Mouse (Mus musculus) hindbrain, embryonic 10.5 days (tissue): ENCODE measurements around the gene Sae1. TPM values are rescaled to one million over a fixed set of nuclear protein-coding genes. Genes with fewer than 3 reads are reported as not detected.

Experiments used
- DNase-seq: peaks from one replicate; pipeline ENCODE4 v3.0.0-alpha.2; 2017; ENCODE audit warnings: low spot score
- H3K27ac ChIP-seq: fragments of 300-500 bp; sonication (generic); 2 replicates; pipeline ENCODE4 v1.5.1; 2016; ENCODE audit warnings: mild to moderate bottlenecking, moderate library complexity
- H3K27me3 ChIP-seq: fragments of 300-500 bp; sonication (generic); 2 replicates; pipeline ENCODE4 v1.6.1; 2016; ENCODE audit warnings: mild to moderate bottlenecking; ENCODE audit not compliant: poor library complexity, insufficient read depth, severe bottlenecking
- H3K36me3 ChIP-seq: fragments of 300-500 bp; sonication (generic); 2 replicates; pipeline ENCODE4 v1.6.1; 2016; ENCODE audit warnings: mild to moderate bottlenecking, moderate library complexity
- H3K4me1 ChIP-seq: fragments of 300-500 bp; sonication (generic); replicated peaks from 2 replicates; pipeline ENCODE4 v1.6.1; 2016; ENCODE audit warnings: mild to moderate bottlenecking
- H3K4me3 ChIP-seq: fragments of 300-500 bp; sonication (generic); 2 replicates; pipeline ENCODE4 v1.5.1; 2016; ENCODE audit warnings: mild to moderate bottlenecking, moderate library complexity
- H3K9me3 ChIP-seq: fragments of 300-500 bp; sonication (generic); 2 replicates; pipeline ENCODE4 v1.6.1; 2016; ENCODE audit warnings: mild to moderate bottlenecking, moderate library complexity
- WGBS: fragments of 180-500 bp; shearing (Covaris S2); methylation state at CpG from one replicate; pipeline ENCODE4 v1.1.7; 2016; 5-methylcytosine and 5-hydroxymethylcytosine counted together
- polyA plus RNA-seq: library from polyadenylated mRNA; unstranded; fragments of >200 nt; fragmentation: Nextera tagmentation; extraction: Ambion mirVana; gene quantifications from 2 replicates; pipeline ENCODE4 v1.2.1, GENCODE M21; 2016

Gene Sae1
- polyA plus RNA-seq, 1 experiment from 2014 or later: 371 TPM

- DNase-seq: no peak
- peaks cover 33% of the 10 kb centered on the region for H3K27me3 ChIP-seq
- peaks cover 98% of the 10 kb centered on the region for H3K36me3 ChIP-seq
- H3K4me3 ChIP-seq: no peak overlapping the region
- H3K27ac ChIP-seq: no peak overlapping the region
- H3K4me1 ChIP-seq: peaks cover 33% of the 10 kb centered on the region
- 82% methylated on average over 4 of the region's 4 CpGs for WGBS
- H3K9me3 ChIP-seq: no peaks in the 10 kb centered on the region
Measured at GRCm38 (mm10) chr7:16366669-16367068, 20.9 kb downstream of the Sae1 start.

GRCm38 (mm10) chr7:16366133-16366646 is 21.4 kb downstream of the Sae1 start:
- Histone ChIP-seq H3K27me3 (peaks cover 33% of the 10 kb centered on the region), H3K4me1 (peaks cover 33% of the 10 kb centered on the region), H3K36me3 (peaks cover 99% of the 10 kb centered on the region), H3K9me3 (no peaks in the 10 kb centered on the region), H3K27ac (no peak overlapping the region), H3K4me3 (no peak overlapping the region)
- peak; percentile 10 for DNase-seq
- 73% methylated on average over 10 of the region's 10 CpGs for WGBS

GRCm38 (mm10) chr7:16364901-16365500 is 22.6 kb downstream of the Sae1 start:
- no peaks in the 10 kb centered on the region for H3K9me3 ChIP-seq
- peaks cover 33% of the 10 kb centered on the region for H3K4me1 ChIP-seq
- peak overlapping the region; percentile 16; the same call in 1 of the 2 replicates for H3K4me3 ChIP-seq
- peak overlapping the region; percentile 57 for H3K27ac ChIP-seq
- H3K36me3 ChIP-seq: peaks cover 99% of the 10 kb centered on the region
- WGBS: 27% methylated on average over 4 of the region's 4 CpGs
- DNase-seq: peak; percentile 50
- H3K27me3 ChIP-seq: peaks cover 33% of the 10 kb centered on the region

GRCm38 (mm10) chr7:16364319-16364718 is 23.3 kb downstream of the Sae1 start:
- H3K27ac ChIP-seq: peak overlapping the region; percentile 9
- 87% methylated on average over 1 of the region's 1 CpGs for WGBS
- no peak for DNase-seq
- no peaks in the 10 kb centered on the region for H3K9me3 ChIP-seq
- H3K4me1 ChIP-seq: peaks cover 33% of the 10 kb centered on the region
- no peak overlapping the region for H3K4me3 ChIP-seq
- peaks cover 29% of the 10 kb centered on the region for H3K27me3 ChIP-seq
- peaks cover 99% of the 10 kb centered on the region for H3K36me3 ChIP-seq

GRCm38 (mm10) chr7:16357602-16358001 is 30.0 kb downstream of the Sae1 start:
- Histone ChIP-seq H3K27me3 (no peaks in the 10 kb centered on the region), H3K36me3 (peaks cover 89% of the 10 kb centered on the region), H3K4me3 (no peak overlapping the region), H3K9me3 (no peaks in the 10 kb centered on the region), H3K4me1 (no peaks in the 10 kb centered on the region), H3K27ac (no peak overlapping the region)
- no peak for DNase-seq
- 90% methylated on average over 3 of the region's 3 CpGs for WGBS

- WGBS: 94% methylated on average over 3 of the region's 3 CpGs
- H3K9me3 ChIP-seq: no peaks in the 10 kb centered on the region
- no peak for DNase-seq
- H3K36me3 ChIP-seq: peaks cover 89% of the 10 kb centered on the region
- H3K27ac ChIP-seq: no peak overlapping the region
- H3K4me3 ChIP-seq: no peak overlapping the region
- no peaks in the 10 kb centered on the region for H3K4me1 ChIP-seq
- no peaks in the 10 kb centered on the region for H3K27me3 ChIP-seq
Measured at GRCm38 (mm10) chr7:16355854-16356594, 31.6 kb downstream of the Sae1 start.

GRCm38 (mm10) chr7:16349999-16350398 is 37.6 kb downstream of the Sae1 start:
- 94% methylated on average over 5 of the region's 5 CpGs for WGBS

GRCm38 (mm10) chr7:16345297-16345696 is 42.3 kb downstream of the Sae1 start:
- WGBS: 89% methylated on average over 4 of the region's 4 CpGs

More at GRCm38 (mm10) chr7:16349999-16350398, 37.6 kb downstream of the Sae1 start:
- DNase-seq: no peak
- H3K9me3 ChIP-seq: no peaks in the 10 kb centered on the region
- no peaks in the 10 kb centered on the region for H3K4me1 ChIP-seq
- no peak overlapping the region for H3K27ac ChIP-seq
- no peaks in the 10 kb centered on the region for H3K27me3 ChIP-seq
- peaks cover 82% of the 10 kb centered on the region for H3K36me3 ChIP-seq
- no peak overlapping the region for H3K4me3 ChIP-seq

GRCm38 (mm10) chr7:16344598-16344997 is 43.0 kb downstream of the Sae1 start:
- Histone ChIP-seq H3K4me1 (no peaks in the 10 kb centered on the region), H3K27me3 (no peaks in the 10 kb centered on the region), H3K27ac (no peak overlapping the region), H3K9me3 (no peaks in the 10 kb centered on the region), H3K36me3 (peaks cover 92% of the 10 kb centered on the region), H3K4me3 (no peak overlapping the region)
- WGBS: 90% methylated on average over 3 of the region's 3 CpGs
- DNase-seq: no peak

More at GRCm38 (mm10) chr7:16345297-16345696, 42.3 kb downstream of the Sae1 start:
- Histone ChIP-seq H3K27me3 (no peaks in the 10 kb centered on the region), H3K4me1 (no peaks in the 10 kb centered on the region), H3K4me3 (no peak overlapping the region), H3K36me3 (peaks cover 92% of the 10 kb centered on the region), H3K27ac (no peak overlapping the region), H3K9me3 (no peaks in the 10 kb centered on the region)
- DNase-seq: no peak

GRCm38 (mm10) chr7:16337733-16338132 is 49.9 kb downstream of the Sae1 start:
- Histone ChIP-seq H3K27ac (no peak overlapping the region), H3K4me3 (no peak overlapping the region), H3K9me3 (no peaks in the 10 kb centered on the region), H3K4me1 (no peaks in the 10 kb centered on the region), H3K36me3 (peaks cover 94% of the 10 kb centered on the region), H3K27me3 (no peaks in the 10 kb centered on the region)
- 78% methylated on average over 2 of the region's 2 CpGs for WGBS
- no peak for DNase-seq

GRCm38 (mm10) chr7:16329146-16329545 is 58.5 kb downstream of the Sae1 start:
- Histone ChIP-seq H3K4me1 (peaks cover 7% of the 10 kb centered on the region), H3K4me3 (no peak overlapping the region), H3K27me3 (no peaks in the 10 kb centered on the region), H3K9me3 (no peaks in the 10 kb centered on the region), H3K27ac (no peak overlapping the region), H3K36me3 (peaks cover 92% of the 10 kb centered on the region)
- 88% methylated on average over 3 of the region's 3 CpGs for WGBS
- no peak for DNase-seq

- Histone ChIP-seq H3K4me1 (peaks cover 7% of the 10 kb centered on the region), H3K9me3 (no peaks in the 10 kb centered on the region), H3K36me3 (peaks cover 74% of the 10 kb centered on the region), H3K4me3 (no peak overlapping the region), H3K27me3 (no peaks in the 10 kb centered on the region), H3K27ac (no peak overlapping the region; the same call in 1 of the 2 replicates)
- no peak for DNase-seq
- WGBS: 92% methylated on average over 2 of the region's 2 CpGs
Measured at GRCm38 (mm10) chr7:16326607-16326971, 61.0 kb downstream of the Sae1 start.

GRCm38 (mm10) chr7:16325920-16326606 is 61.5 kb downstream of the Sae1 start:
- Histone ChIP-seq H3K36me3 (peaks cover 68% of the 10 kb centered on the region), H3K9me3 (no peaks in the 10 kb centered on the region), H3K27me3 (no peaks in the 10 kb centered on the region), H3K27ac (peak overlapping the region; percentile 75), H3K4me3 (no peak overlapping the region), H3K4me1 (peaks cover 7% of the 10 kb centered on the region)
- peak; percentile 75 for DNase-seq
- 35% methylated on average over 8 of the region's 8 CpGs for WGBS
